Mouse (Mus musculus): ENCODE measurements around the gene P2rx6. TPM values are rescaled to one million over a fixed set of nuclear protein-coding genes. Genes with fewer than 3 reads are reported as not detected.
A peak's percentile ranks its signal among the peaks of the same experiment; 100 is the strongest.

The P2rx6 gene
- polyA plus RNA-seq, 1 experiment = 0.25 TPM

DNA sequence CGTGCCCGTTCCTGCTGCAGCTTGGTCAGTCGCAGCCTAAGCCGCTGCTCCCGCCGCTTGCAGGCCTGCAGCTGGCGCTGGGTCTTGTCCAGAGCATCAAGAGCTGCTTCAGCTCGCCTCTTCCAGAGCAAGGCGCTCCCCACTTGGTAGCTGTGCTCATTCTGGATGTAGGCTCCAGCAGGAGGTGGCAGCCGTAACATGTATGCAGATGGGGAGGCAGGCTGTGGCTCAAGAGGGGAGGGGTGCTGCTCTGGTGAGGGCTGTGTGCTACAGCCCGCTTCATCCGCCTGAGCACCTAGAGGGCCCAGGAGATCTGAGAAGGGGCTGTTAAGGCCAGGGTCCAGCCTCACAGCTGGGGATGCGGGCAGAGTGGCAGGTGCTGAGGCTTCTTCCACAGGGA, 33.4 kb upstream of the P2rx6 start:
- no peak for TF ChIP-seq POLR2A (IDR thresholded peaks at IDR 0.05; ENCODE audit: insufficient read depth, low read length)
- no peak for TF ChIP-seq EP300 (IDR thresholded peaks at IDR 0.05; ENCODE audit: insufficient read depth, low read depth, low read length)
- TF ChIP-seq CTCF (IDR thresholded peaks at IDR 0.05; ENCODE audit: low read depth, low read length) = no peak
- Histone ChIP-seq H3K4me3 (ENCODE audit: low read depth, low read length) (peak overlapping the region; percentile 9; the same call in 1 of the 2 replicates), H3K27me3 (ENCODE audit: control insufficient read depth, insufficient read depth, low read length, poor library complexity, severe bottlenecking) (no peaks in the 10 kb centered on the region), H3K9ac (ENCODE audit: low read depth, poor library complexity, severe bottlenecking) (no peak overlapping the region), H3K9me3 (replicated peaks; ENCODE audit: control insufficient read depth, insufficient read depth, low read length, poor library complexity, severe bottlenecking) (no peaks in the 10 kb centered on the region), H3K4me1 (ENCODE audit: control insufficient read depth, insufficient read depth, low read length) (peaks cover 3% of the 10 kb centered on the region), H3K36me3 (ENCODE audit: control insufficient read depth, insufficient read depth, low read length, poor library complexity, severe bottlenecking) (no peaks in the 10 kb centered on the region; the same call in 1 of the 2 replicates), H3K27ac (ENCODE audit: insufficient read depth, low read length) (no peak overlapping the region)

DNA sequence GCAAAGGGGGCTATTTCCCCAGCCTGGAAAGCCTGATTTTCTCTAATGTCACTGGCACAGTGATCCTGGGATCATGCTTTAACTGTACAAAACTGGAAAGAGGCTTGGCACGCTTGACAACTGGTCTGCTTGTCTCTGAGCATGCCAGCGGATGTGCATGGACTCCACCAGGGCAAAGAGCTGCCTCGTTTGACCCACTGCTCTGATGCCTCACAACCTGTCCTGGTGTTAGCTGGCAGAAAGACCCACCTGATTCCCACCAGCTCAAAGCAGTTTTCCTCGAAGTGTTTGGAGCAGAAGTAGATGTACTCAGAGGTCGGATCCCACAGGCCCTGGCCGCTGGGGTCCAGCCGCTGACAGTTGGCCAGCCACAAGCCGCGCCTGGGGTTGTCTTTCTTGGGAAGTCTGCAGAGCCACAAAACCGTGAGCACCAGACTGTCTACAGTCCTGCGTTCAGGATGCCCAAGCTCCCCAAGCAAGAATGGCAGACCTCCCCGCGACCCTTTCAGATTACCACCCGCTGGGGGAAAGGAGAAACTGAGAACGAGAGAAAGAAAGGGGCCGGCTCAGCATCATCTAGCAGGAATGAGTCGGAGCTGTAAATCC, 31.6 kb upstream of the P2rx6 start:
- no peak overlapping the region for H3K27ac ChIP-seq (ENCODE audit: insufficient read depth, low read length)
- H3K4me1 ChIP-seq (ENCODE audit: control insufficient read depth, insufficient read depth, low read length) = peaks cover 3% of the 10 kb centered on the region
- no peaks in the 10 kb centered on the region for H3K27me3 ChIP-seq (ENCODE audit: control insufficient read depth, insufficient read depth, low read length, poor library complexity, severe bottlenecking)

DNA sequence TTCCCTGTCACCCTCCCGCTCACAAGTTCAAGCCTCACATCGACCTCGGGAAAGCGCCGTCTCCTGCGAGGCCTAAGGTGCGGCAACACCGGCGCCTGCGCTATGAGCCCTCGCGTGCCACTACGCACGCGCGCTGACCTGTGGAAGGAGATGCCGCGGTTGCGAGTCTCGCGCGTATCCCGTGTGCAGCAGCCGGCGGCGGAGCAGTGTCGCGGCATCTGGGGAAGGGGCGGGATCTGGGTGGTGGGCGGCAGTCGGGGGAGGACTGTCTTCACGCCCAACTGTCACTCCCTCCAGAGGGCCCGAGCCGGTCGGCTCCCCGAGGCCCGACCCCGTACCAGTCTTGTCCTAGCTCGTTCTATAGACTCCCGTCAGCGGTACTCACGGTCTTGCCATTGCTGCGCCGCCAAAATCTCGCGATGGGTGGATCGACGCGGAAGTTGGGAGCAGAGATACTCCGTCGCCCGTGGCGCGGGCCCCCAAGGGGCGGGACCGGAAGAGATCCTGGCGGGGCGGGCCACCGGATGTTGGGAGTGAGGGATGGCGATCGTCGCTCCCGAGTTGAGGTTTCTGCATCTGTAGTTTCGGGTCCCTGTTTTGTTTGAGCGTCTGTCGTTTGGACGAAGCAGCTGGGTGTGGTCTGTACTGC, 30.9 kb upstream of the P2rx6 start, which contains the start of gene Thap7:
Thap7 (minus strand) TSS at position 497 of the 649 bp plus-strand sequence.
- Histone ChIP-seq H3K36me3 (ENCODE audit: control insufficient read depth, insufficient read depth, low read length, poor library complexity, severe bottlenecking) (no peaks in the 10 kb centered on the region; the same call in 1 of the 2 replicates), H3K4me3 (ENCODE audit: low read depth, low read length) (peak within 1 kb of the TSS; percentile 95), H3K27me3 (ENCODE audit: control insufficient read depth, insufficient read depth, low read length, poor library complexity, severe bottlenecking) (no peaks in the 10 kb centered on the region), H3K9ac (ENCODE audit: low read depth, poor library complexity, severe bottlenecking) (peak within 1 kb of the TSS; percentile 69), H3K4me1 (ENCODE audit: control insufficient read depth, insufficient read depth, low read length) (peaks cover 3% of the 10 kb centered on the region), H3K9me3 (replicated peaks; ENCODE audit: control insufficient read depth, insufficient read depth, low read length, poor library complexity, severe bottlenecking) (no peaks in the 10 kb centered on the region), H3K27ac (ENCODE audit: insufficient read depth, low read length) (peak within 1 kb of the TSS; percentile 35)
- TF ChIP-seq POLR2A (IDR thresholded peaks at IDR 0.05; ENCODE audit: insufficient read depth, low read length) (peak; percentile 75), EP300 (IDR thresholded peaks at IDR 0.05; ENCODE audit: insufficient read depth, low read depth, low read length) (peak; percentile 42; the same call in 1 of the 2 replicates), CTCF (IDR thresholded peaks at IDR 0.05; ENCODE audit: low read depth, low read length) (no peak)

More for the DNA sequence above, 31.6 kb upstream of the P2rx6 start:
- Histone ChIP-seq H3K4me3 (ENCODE audit: low read depth, low read length) (peak overlapping the region; percentile 95), H3K36me3 (ENCODE audit: control insufficient read depth, insufficient read depth, low read length, poor library complexity, severe bottlenecking) (no peaks in the 10 kb centered on the region; the same call in 1 of the 2 replicates), H3K9ac (ENCODE audit: low read depth, poor library complexity, severe bottlenecking) (peak overlapping the region; percentile 69), H3K9me3 (replicated peaks; ENCODE audit: control insufficient read depth, insufficient read depth, low read length, poor library complexity, severe bottlenecking) (no peaks in the 10 kb centered on the region)
- TF ChIP-seq POLR2A (IDR thresholded peaks at IDR 0.05; ENCODE audit: insufficient read depth, low read length) (no peak), EP300 (IDR thresholded peaks at IDR 0.05; ENCODE audit: insufficient read depth, low read depth, low read length) (no peak), CTCF (IDR thresholded peaks at IDR 0.05; ENCODE audit: low read depth, low read length) (no peak)

DNA sequence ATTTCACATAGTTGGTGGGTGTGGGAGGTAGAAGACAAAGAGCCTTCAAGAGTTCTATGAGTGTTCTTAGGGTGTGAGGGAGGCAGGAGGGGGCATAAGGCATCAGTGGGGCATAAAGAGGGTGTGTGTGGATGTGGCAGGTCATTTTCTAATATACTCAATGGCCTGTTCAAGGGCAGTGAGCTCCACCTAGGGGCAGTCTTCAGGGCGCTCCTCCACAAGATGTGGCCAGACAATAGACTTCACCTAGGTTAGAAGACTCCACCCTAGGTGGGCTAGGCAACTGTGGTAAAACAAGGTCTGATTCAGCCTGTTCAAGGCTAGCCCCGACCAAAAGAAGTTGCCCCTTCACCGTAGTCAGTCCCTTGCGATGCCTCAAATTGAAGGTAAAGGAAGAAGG, 29.4 kb upstream of the P2rx6 start:
- H3K9ac ChIP-seq (ENCODE audit: low read depth, poor library complexity, severe bottlenecking) = peak overlapping the region; percentile 69; the same call in 1 of the 2 replicates
- H3K4me3 ChIP-seq (ENCODE audit: low read depth, low read length) = no peak overlapping the region
- TF ChIP-seq POLR2A (IDR thresholded peaks at IDR 0.05; ENCODE audit: insufficient read depth, low read length) (no peak), CTCF (IDR thresholded peaks at IDR 0.05; ENCODE audit: low read depth, low read length) (peak; percentile 49), EP300 (IDR thresholded peaks at IDR 0.05; ENCODE audit: insufficient read depth, low read depth, low read length) (no peak)
- H3K9me3 ChIP-seq (replicated peaks; ENCODE audit: control insufficient read depth, insufficient read depth, low read length, poor library complexity, severe bottlenecking) = no peaks in the 10 kb centered on the region
- H3K27ac ChIP-seq (ENCODE audit: insufficient read depth, low read length) = peak overlapping the region; percentile 26; the same call in 1 of the 2 replicates
- H3K27me3 ChIP-seq (ENCODE audit: control insufficient read depth, insufficient read depth, low read length, poor library complexity, severe bottlenecking) = no peaks in the 10 kb centered on the region
- peaks cover 3% of the 10 kb centered on the region for H3K4me1 ChIP-seq (ENCODE audit: control insufficient read depth, insufficient read depth, low read length)
- no peaks in the 10 kb centered on the region; the same call in 1 of the 2 replicates for H3K36me3 ChIP-seq (ENCODE audit: control insufficient read depth, insufficient read depth, low read length, poor library complexity, severe bottlenecking)

DNA sequence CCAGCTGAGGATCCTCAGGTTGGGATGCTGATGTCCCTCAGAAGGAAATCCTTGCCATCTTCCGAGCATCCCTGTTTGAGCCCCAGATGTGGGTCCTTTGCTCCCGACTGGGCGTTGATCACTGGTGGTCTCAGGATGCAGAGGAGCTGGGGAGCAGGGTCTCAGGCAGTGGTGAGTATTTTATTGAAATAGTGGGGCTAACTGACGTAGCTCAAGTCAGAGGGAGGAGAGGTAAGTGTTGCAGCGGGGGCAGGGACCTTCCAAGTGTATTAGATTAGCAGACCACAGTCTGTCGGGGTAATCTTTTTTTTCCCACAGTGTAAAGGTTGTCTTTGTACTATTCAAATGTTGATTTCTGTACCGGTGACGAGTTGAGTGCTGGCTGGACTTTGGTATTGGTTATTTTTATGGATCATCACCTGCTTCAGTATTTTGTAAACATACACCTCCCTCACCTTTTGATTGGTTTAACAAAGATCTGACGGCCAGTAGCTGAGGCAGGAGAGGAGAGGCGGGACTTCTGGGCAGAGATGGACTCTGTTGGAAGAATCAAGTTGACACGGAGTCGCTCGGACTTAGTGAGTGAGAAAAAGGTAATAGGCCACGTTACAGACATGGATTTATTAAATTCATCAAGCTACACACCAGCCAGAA, 28.9 kb upstream of the P2rx6 start:
- TF ChIP-seq EP300 (IDR thresholded peaks at IDR 0.05; ENCODE audit: insufficient read depth, low read depth, low read length) = no peak
- no peak for TF ChIP-seq POLR2A (IDR thresholded peaks at IDR 0.05; ENCODE audit: insufficient read depth, low read length)
- no peak for TF ChIP-seq CTCF (IDR thresholded peaks at IDR 0.05; ENCODE audit: low read depth, low read length)

More for the DNA sequence above, 28.9 kb upstream of the P2rx6 start:
- peak overlapping the region; percentile 26; the same call in 1 of the 2 replicates for H3K27ac ChIP-seq (ENCODE audit: insufficient read depth, low read length)
- no peak overlapping the region for H3K4me3 ChIP-seq (ENCODE audit: low read depth, low read length)
- H3K9me3 ChIP-seq (replicated peaks; ENCODE audit: control insufficient read depth, insufficient read depth, low read length, poor library complexity, severe bottlenecking) = no peaks in the 10 kb centered on the region
- H3K27me3 ChIP-seq (ENCODE audit: control insufficient read depth, insufficient read depth, low read length, poor library complexity, severe bottlenecking) = no peaks in the 10 kb centered on the region
- no peaks in the 10 kb centered on the region; the same call in 1 of the 2 replicates for H3K36me3 ChIP-seq (ENCODE audit: control insufficient read depth, insufficient read depth, low read length, poor library complexity, severe bottlenecking)
- no peak overlapping the region for H3K9ac ChIP-seq (ENCODE audit: low read depth, poor library complexity, severe bottlenecking)
- peaks cover 3% of the 10 kb centered on the region for H3K4me1 ChIP-seq (ENCODE audit: control insufficient read depth, insufficient read depth, low read length)

All from ES-Bruce4 (cell line).